Mouse (Mus musculus) neural tube, embryonic 14.5 days (tissue): ENCODE data around the gene Dclk1. TPM values are rescaled to one million over a fixed set of nuclear protein-coding genes. Genes with fewer than 3 reads are reported as not detected.
A peak's percentile ranks its signal among the peaks of the same experiment; 100 is the strongest.

Source experiments
- ATAC-seq: fragments of 200-750 bp; cut with Nextera tagmentation; 2 replicates; pipeline ENCODE4 v1.8.0; 2017; ENCODE audit warnings: low read depth, mild to moderate bottlenecking, moderate TSS enrichment, moderate library complexity
- H3K27ac ChIP-seq: fragments of 300-500 bp; sonication (generic); 2 replicates; pipeline ENCODE4 v1.5.1; 2014; ENCODE audit warnings: low read depth, mild to moderate bottlenecking, control low read depth, low read length, moderate library complexity, mixed read lengths
- H3K27me3 ChIP-seq: fragments of 300-500 bp; sonication (generic); 2 replicates; pipeline ENCODE4 v1.6.1; 2014; ENCODE audit warnings: low read length; ENCODE audit not compliant: control insufficient read depth, insufficient read depth
- H3K36me3 ChIP-seq: fragments of 300-500 bp; sonication (generic); 2 replicates; pipeline ENCODE4 v1.6.1; 2014; ENCODE audit warnings: low read length, mixed read lengths; ENCODE audit not compliant: control insufficient read depth, insufficient read depth
- H3K4me1 ChIP-seq: fragments of 300-500 bp; sonication (generic); 2 replicates; pipeline ENCODE4 v1.6.1; 2014; ENCODE audit warnings: low read length; ENCODE audit not compliant: control insufficient read depth, insufficient read depth
- H3K4me2 ChIP-seq: fragments of 300-500 bp; sonication (generic); 2 replicates; pipeline ENCODE4 v1.6.1; 2014; ENCODE audit warnings: mild to moderate bottlenecking, low read depth, low read length, control low read depth
- H3K4me3 ChIP-seq: fragments of 300-500 bp; sonication (generic); 2 replicates; pipeline ENCODE4 v1.5.1; 2014; ENCODE audit warnings: low read depth, low read length, control low read depth, mixed read lengths
- H3K9ac ChIP-seq: fragments of 300-500 bp; sonication (generic); replicated peaks from 2 replicates; pipeline ENCODE4 v1.6.1; 2014; ENCODE audit warnings: low read depth, mild to moderate bottlenecking, control low read depth, low read length, mixed read lengths
- H3K9me3 ChIP-seq: fragments of 300-500 bp; sonication (generic); 2 replicates; pipeline ENCODE4 v1.6.1; 2016; ENCODE audit warnings: low read length; ENCODE audit not compliant: control insufficient read depth
- WGBS: fragments of 180-500 bp; shearing (Covaris S2); extraction: QIAGEN DNeasy Blood & Tissue Kit; methylation state at CpG from one replicate; pipeline ENCODE4 v1.1.7; 2014; 5-methylcytosine and 5-hydroxymethylcytosine counted together
- polyA plus RNA-seq: library from polyadenylated mRNA; unstranded; fragments of >200 nt; fragmentation: Nextera tagmentation; extraction: Ambion mirVana; gene quantifications from 2 replicates; pipeline ENCODE4 v1.2.1, GENCODE M21; 2014

Gene Dclk1
- polyA plus RNA-seq, 1 experiment from 2014 or later: 297 TPM

- Histone ChIP-seq H3K4me1 (peaks cover 44% of the 10 kb centered on the region), H3K9me3 (no peaks in the 10 kb centered on the region), H3K27ac (peak overlapping the region; percentile 80), H3K36me3 (no peaks in the 10 kb centered on the region), H3K9ac (no peak overlapping the region), H3K4me3 (no peak overlapping the region), H3K27me3 (no peaks in the 10 kb centered on the region), H3K4me2 (no peak overlapping the region)
- WGBS: 72% methylated on average over 14 of the region's 14 CpGs
- ATAC-seq: no peak
Observed at GRCm38 (mm10) chr3:55352529-55352928, 110.4 kb downstream of the Dclk1 start.

GRCm38 (mm10) chr3:55353169-55353568 is 111.0 kb downstream of the Dclk1 start:
- peak; percentile 5; the same call in 1 of the 2 replicates for ATAC-seq
- no peak overlapping the region for H3K4me3 ChIP-seq
- 52% methylated on average over 9 of the region's 9 CpGs for WGBS
- peaks cover 38% of the 10 kb centered on the region for H3K4me1 ChIP-seq
- peak overlapping the region; percentile 41 for H3K27ac ChIP-seq
- H3K9ac ChIP-seq: no peak overlapping the region
- no peaks in the 10 kb centered on the region for H3K36me3 ChIP-seq
- no peak overlapping the region for H3K4me2 ChIP-seq
- H3K9me3 ChIP-seq: no peaks in the 10 kb centered on the region
- H3K27me3 ChIP-seq: no peaks in the 10 kb centered on the region

GRCm38 (mm10) chr3:55353909-55354511 is 111.8 kb downstream of the Dclk1 start:
- Histone ChIP-seq H3K27me3 (no peaks in the 10 kb centered on the region), H3K9ac (0 out of 2 replicates have a peak overlapping the region, but pooled peaks have one; percentile 3), H3K4me1 (peaks cover 29% of the 10 kb centered on the region), H3K4me3 (no peak overlapping the region), H3K27ac (peak overlapping the region; percentile 28), H3K4me2 (0 out of 2 replicates have a peak overlapping the region, but pooled peaks have one; percentile 3), H3K9me3 (no peaks in the 10 kb centered on the region), H3K36me3 (no peaks in the 10 kb centered on the region)
- 6% methylated on average over 13 of the region's 13 CpGs for WGBS
- peak; percentile 39 for ATAC-seq

- H3K4me3 ChIP-seq: no peak overlapping the region
- no peak overlapping the region for H3K9ac ChIP-seq
- no peaks in the 10 kb centered on the region for H3K9me3 ChIP-seq
- H3K4me1 ChIP-seq: peaks cover 27% of the 10 kb centered on the region
- WGBS: 11% methylated on average over 3 of the region's 3 CpGs
- H3K36me3 ChIP-seq: no peaks in the 10 kb centered on the region
- ATAC-seq: no peak
- no peak overlapping the region for H3K4me2 ChIP-seq
- no peaks in the 10 kb centered on the region for H3K27me3 ChIP-seq
- H3K27ac ChIP-seq: peak overlapping the region; percentile 28; the same call in 1 of the 2 replicates
Observed at GRCm38 (mm10) chr3:55354765-55355164, 112.6 kb downstream of the Dclk1 start.

GRCm38 (mm10) chr3:55358486-55358885 is 116.3 kb downstream of the Dclk1 start:
- H3K27me3 ChIP-seq: no peaks in the 10 kb centered on the region
- H3K9ac ChIP-seq: no peak overlapping the region
- H3K4me3 ChIP-seq: no peak overlapping the region
- H3K4me2 ChIP-seq: no peak overlapping the region
- 85% methylated on average over 8 of the region's 8 CpGs for WGBS
- no peaks in the 10 kb centered on the region for H3K36me3 ChIP-seq
- no peak for ATAC-seq
- H3K27ac ChIP-seq: no peak overlapping the region
- peaks cover 5% of the 10 kb centered on the region; the same call in 1 of the 2 replicates for H3K4me1 ChIP-seq
- H3K9me3 ChIP-seq: no peaks in the 10 kb centered on the region

- no peak overlapping the region for H3K27ac ChIP-seq
- WGBS: 91% methylated on average over 3 of the region's 3 CpGs
- no peak overlapping the region for H3K4me2 ChIP-seq
- no peaks in the 10 kb centered on the region for H3K27me3 ChIP-seq
- no peak overlapping the region for H3K9ac ChIP-seq
- no peaks in the 10 kb centered on the region for H3K36me3 ChIP-seq
- H3K4me3 ChIP-seq: no peak overlapping the region
- H3K9me3 ChIP-seq: no peaks in the 10 kb centered on the region
- ATAC-seq: no peak
- no peaks in the 10 kb centered on the region for H3K4me1 ChIP-seq
Observed at GRCm38 (mm10) chr3:55360836-55361235, 118.7 kb downstream of the Dclk1 start.

- no peak for ATAC-seq
- Histone ChIP-seq H3K27ac (no peak overlapping the region), H3K9ac (no peak overlapping the region), H3K4me3 (no peak overlapping the region), H3K4me1 (no peaks in the 10 kb centered on the region), H3K4me2 (no peak overlapping the region), H3K9me3 (no peaks in the 10 kb centered on the region), H3K27me3 (no peaks in the 10 kb centered on the region), H3K36me3 (no peaks in the 10 kb centered on the region)
- WGBS: 81% methylated on average over 8 of the region's 8 CpGs
Observed at GRCm38 (mm10) chr3:55367166-55367565, 125.0 kb downstream of the Dclk1 start.

GRCm38 (mm10) chr3:55369156-55369555 is 127.0 kb downstream of the Dclk1 start:
- no peaks in the 10 kb centered on the region for H3K9me3 ChIP-seq
- H3K4me1 ChIP-seq: peaks cover under 1% of the 10 kb centered on the region
- H3K9ac ChIP-seq: no peak overlapping the region
- no peak for ATAC-seq
- H3K4me3 ChIP-seq: no peak overlapping the region
- H3K4me2 ChIP-seq: no peak overlapping the region
- no peaks in the 10 kb centered on the region for H3K27me3 ChIP-seq
- no peaks in the 10 kb centered on the region for H3K36me3 ChIP-seq
- H3K27ac ChIP-seq: no peak overlapping the region
- 80% methylated on average over 7 of the region's 7 CpGs for WGBS

- Histone ChIP-seq H3K4me2 (peak overlapping the region; percentile 26; the same call in 1 of the 2 replicates), H3K27me3 (no peaks in the 10 kb centered on the region), H3K9me3 (no peaks in the 10 kb centered on the region), H3K4me1 (peaks cover 9% of the 10 kb centered on the region), H3K9ac (no peak overlapping the region; the same call in 1 of the 2 replicates), H3K36me3 (no peaks in the 10 kb centered on the region), H3K27ac (peak overlapping the region; percentile 90), H3K4me3 (no peak overlapping the region)
- 1% methylated on average over 11 of the region's 11 CpGs for WGBS
- ATAC-seq: peak; percentile 97
Observed at GRCm38 (mm10) chr3:55373689-55374088, 131.5 kb downstream of the Dclk1 start.
